Mouse (Mus musculus) E14TG2a.4 (cell line): ENCODE measurements at regions not wholly inside any gene's neighbourhood (a gene's known extent, or its start where the extent isn't known, plus 50 kb on each side); places are given as distances from the start of the nearest gene placed in this dataset.

Experiments
- CTCF ChIP-seq: conservative IDR thresholded peaks from 2 replicates; pipeline ENCODE4 v1.5.1; 2014; ENCODE audit warnings: low read length
- POU5F1 ChIP-seq: IDR thresholded peaks from 2 replicates; pipeline ENCODE4 v1.6.1; 2014; ENCODE audit warnings: low read length, borderline replicate concordance

DNA sequence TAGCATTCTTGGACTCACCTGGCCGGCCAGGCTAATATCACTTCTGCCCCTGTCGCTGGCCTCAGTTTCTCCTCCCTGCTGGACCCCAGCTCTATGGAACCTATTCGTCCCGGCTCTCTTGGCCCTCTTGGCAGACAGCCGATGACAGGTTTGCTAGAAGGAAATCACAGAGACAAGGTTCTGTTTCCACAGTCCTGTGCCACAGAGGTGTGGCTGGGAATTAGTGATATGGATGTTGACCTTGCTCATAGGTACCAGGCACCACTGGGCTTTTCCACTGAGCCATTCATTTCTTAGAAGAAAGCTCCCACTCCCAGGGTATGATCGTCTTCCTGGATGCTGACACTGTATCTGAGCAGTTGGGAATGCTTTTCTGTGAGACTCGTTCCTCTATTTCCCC lies 305.5 kb downstream of the Irs2 start:
- TF ChIP-seq CTCF (no peak), POU5F1 (no peak)
